Mouse (Mus musculus) small intestine, adult 2 months (tissue): ENCODE data around the gene Gabrb2. TPM values are rescaled to one million over a fixed set of nuclear protein-coding genes. Genes with fewer than 3 reads are reported as not detected.

ENCODE experiments used
- H3K27ac ChIP-seq: fragments of 200-500 bp; 2 replicates; pipeline ENCODE4 v1.5.1; 2012; ENCODE audit warnings: low read depth, low read length, control low read depth, inconsistent platforms; ENCODE audit not compliant: insufficient read depth
- H3K27me3 ChIP-seq: fragments of 200-500 bp; 2 replicates; pipeline ENCODE4 v1.6.1; 2012; ENCODE audit warnings: mild to moderate bottlenecking, moderate library complexity, low read length, inconsistent platforms; ENCODE audit not compliant: control insufficient read depth, insufficient read depth
- H3K36me3 ChIP-seq: fragments of 200-500 bp; 2 replicates; pipeline ENCODE4 v1.6.1; 2012; ENCODE audit warnings: mild to moderate bottlenecking, low read length, control low read depth, inconsistent platforms; ENCODE audit not compliant: control insufficient read depth, insufficient read depth
- H3K4me1 ChIP-seq: fragments of 200-500 bp; 2 replicates; pipeline ENCODE4 v1.6.1; 2012; ENCODE audit warnings: low read length, inconsistent platforms, mixed read lengths; ENCODE audit not compliant: control insufficient read depth, insufficient read depth, insufficient read length
- H3K4me3 ChIP-seq: fragments of 200-500 bp; 2 replicates; pipeline ENCODE4 v1.5.1; 2012; ENCODE audit warnings: low read depth, mild to moderate bottlenecking, control low read depth, inconsistent platforms, low read length, moderate library complexity
- CTCF ChIP-seq: fragments of 200-500 bp; IDR thresholded peaks from 2 replicates; pipeline ENCODE4 v1.5.1; 2012; ENCODE audit warnings: low read depth, mild to moderate bottlenecking, control low read depth, inconsistent platforms, low read length, moderate library complexity, mixed read lengths; ENCODE audit not compliant: insufficient replicate concordance, insufficient read length; ENCODE audit errors: extremely low read depth
- POLR2A ChIP-seq: fragments of 200-500 bp; IDR thresholded peaks from 2 replicates; pipeline ENCODE4 v1.6.1; 2012; ENCODE audit warnings: low read depth, mild to moderate bottlenecking, control low read depth, inconsistent platforms, low read length, moderate library complexity
- WGBS: fragments of 180-500 bp; shearing (Covaris S2); methylation state at CpG from one replicate; pipeline ENCODE4 v1.1.7; 2018; 5-methylcytosine and 5-hydroxymethylcytosine counted together
- polyA plus RNA-seq: library from polyadenylated mRNA; depleted of rRNA; stranded (reverse); fragments of >200 nt; gene quantifications from 2 replicates; pipeline ENCODE4 v1.2.3, GENCODE M21; 2012

The Gabrb2 gene
- polyA plus RNA-seq, 1 experiment: not detected

- whole genome bisulfite sequencing: 82% methylated on average over 3 of the region's 3 CpGs
- H3K27ac ChIP-seq: no peak overlapping the region
- no peaks in the 10 kb centered on the region for H3K4me1 ChIP-seq
- no peak overlapping the region for H3K4me3 ChIP-seq
- TF ChIP-seq CTCF (no peak), POLR2A (no peak)
- H3K36me3 ChIP-seq: no peaks in the 10 kb centered on the region
- H3K27me3 ChIP-seq: no peaks in the 10 kb centered on the region
Measured at GRCm38 (mm10) chr11:42468381-42468780, 48.8 kb downstream of the Gabrb2 start.

- H3K4me1 ChIP-seq: no peaks in the 10 kb centered on the region
- no peaks in the 10 kb centered on the region for H3K36me3 ChIP-seq
- WGBS: 91% methylated on average over 3 of the region's 3 CpGs
Measured at GRCm38 (mm10) chr11:42474523-42474922, 55.0 kb downstream of the Gabrb2 start.

GRCm38 (mm10) chr11:42487625-42488024 lies 68.1 kb downstream of the Gabrb2 start:
- no peaks in the 10 kb centered on the region for H3K4me1 ChIP-seq
- H3K27ac ChIP-seq: no peak overlapping the region
- no peaks in the 10 kb centered on the region for H3K27me3 ChIP-seq
- no peaks in the 10 kb centered on the region for H3K36me3 ChIP-seq
- TF ChIP-seq POLR2A (no peak), CTCF (no peak)
- no peak overlapping the region for H3K4me3 ChIP-seq

More at GRCm38 (mm10) chr11:42474523-42474922, 55.0 kb downstream of the Gabrb2 start:
- no peak for TF ChIP-seq CTCF
- TF ChIP-seq POLR2A: no peak
- no peak overlapping the region for H3K27ac ChIP-seq
- no peak overlapping the region for H3K4me3 ChIP-seq
- H3K27me3 ChIP-seq: no peaks in the 10 kb centered on the region

DNA sequence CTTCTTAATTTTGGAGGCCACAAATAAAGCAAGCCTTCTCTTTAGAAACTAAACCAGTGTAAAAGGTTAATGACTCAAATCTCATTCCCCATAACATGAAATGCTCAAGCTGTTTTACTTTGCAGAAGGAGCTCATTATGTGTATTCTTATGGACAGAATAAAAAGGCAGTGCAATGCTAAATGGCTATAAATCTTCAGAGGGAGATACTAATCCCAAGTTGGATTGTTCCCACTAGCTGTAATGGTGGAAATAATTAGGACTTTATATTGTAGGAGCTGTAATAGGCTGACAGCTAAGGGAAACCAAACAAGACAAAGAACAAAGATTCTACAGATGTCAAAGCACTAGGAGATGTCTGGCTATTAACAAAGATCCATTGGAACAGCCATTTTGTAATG lies 81.6 kb downstream of the Gabrb2 start:
- H3K36me3 ChIP-seq: no peaks in the 10 kb centered on the region

DNA sequence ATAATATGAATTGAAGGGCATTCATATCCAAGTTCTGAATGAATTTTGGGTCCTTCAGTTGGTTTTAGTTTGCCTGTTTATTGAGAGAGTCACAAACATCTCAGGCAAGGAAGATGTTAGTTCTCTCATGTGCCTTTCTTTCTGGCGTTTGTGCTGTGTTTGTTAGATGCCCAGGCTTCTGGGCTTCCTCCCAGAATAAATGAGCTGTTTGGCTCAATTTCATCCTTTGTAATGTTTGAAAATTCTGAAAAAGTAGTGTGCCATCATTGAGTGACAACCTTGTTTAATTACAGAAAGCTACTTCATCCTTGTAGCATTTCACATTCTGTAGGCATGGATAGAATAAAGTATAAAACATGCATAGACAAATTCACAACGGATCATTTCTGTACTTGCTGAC lies 85.9 kb downstream of the Gabrb2 start:
- WGBS: 80% methylated on average over 2 of the region's 2 CpGs
- Histone ChIP-seq H3K27ac (no peak overlapping the region), H3K36me3 (no peaks in the 10 kb centered on the region), H3K4me1 (no peaks in the 10 kb centered on the region), H3K4me3 (no peak overlapping the region), H3K27me3 (no peaks in the 10 kb centered on the region)
- TF ChIP-seq POLR2A: no peak
- no peak for TF ChIP-seq CTCF

More for the DNA sequence above, 81.6 kb downstream of the Gabrb2 start:
- no peak overlapping the region for H3K27ac ChIP-seq
- no peak for TF ChIP-seq POLR2A
- TF ChIP-seq CTCF: no peak
- H3K27me3 ChIP-seq: no peaks in the 10 kb centered on the region
- no peaks in the 10 kb centered on the region for H3K4me1 ChIP-seq
- H3K4me3 ChIP-seq: no peak overlapping the region

- TF ChIP-seq POLR2A: no peak
- no peak for TF ChIP-seq CTCF
- no peaks in the 10 kb centered on the region for H3K27me3 ChIP-seq
- no peak overlapping the region for H3K4me3 ChIP-seq
- no peak overlapping the region for H3K27ac ChIP-seq
- no peaks in the 10 kb centered on the region for H3K4me1 ChIP-seq
- WGBS: 51% methylated on average over 1 of the region's 1 CpGs
- H3K36me3 ChIP-seq: no peaks in the 10 kb centered on the region
Measured at GRCm38 (mm10) chr11:42505911-42506310, 86.4 kb downstream of the Gabrb2 start.

DNA sequence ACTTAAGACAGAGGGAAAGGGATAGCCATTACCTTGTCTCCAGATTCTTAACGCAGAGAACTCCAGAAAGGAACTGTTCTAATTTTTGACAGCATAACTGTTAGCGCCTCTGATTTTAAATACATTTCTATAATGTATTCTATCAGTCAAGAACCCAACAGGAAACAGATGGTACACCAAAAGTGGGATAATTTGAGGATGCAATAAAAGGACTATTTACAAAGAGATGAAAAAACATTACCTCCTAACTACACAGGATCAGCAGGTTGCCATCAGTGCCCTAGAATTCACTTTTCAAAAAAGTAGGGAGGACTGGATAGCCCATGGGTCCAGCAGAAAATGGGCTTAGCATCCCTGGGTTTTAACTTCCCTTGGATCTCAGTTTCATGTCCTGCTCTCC lies 102.4 kb downstream of the Gabrb2 start:
- WGBS: 82% methylated on average over 2 of the region's 2 CpGs
- Histone ChIP-seq H3K4me3 (no peak overlapping the region), H3K27ac (no peak overlapping the region), H3K36me3 (no peaks in the 10 kb centered on the region), H3K27me3 (no peaks in the 10 kb centered on the region), H3K4me1 (no peaks in the 10 kb centered on the region)
- TF ChIP-seq CTCF: no peak
